Mouse (Mus musculus) lung, postnatal 0 days (tissue): ENCODE measurements around the gene Wasf2.

ENCODE experiments used
- CTCF ChIP-seq: IDR thresholded peaks from 2 replicates; pipeline ENCODE4 v1.5.1; 2016; ENCODE audit warnings: antibody characterized with exemption, mild to moderate bottlenecking
- EP300 ChIP-seq: IDR thresholded peaks from 2 replicates; pipeline ENCODE4 v1.6.1; 2016; ENCODE audit warnings: antibody characterized with exemption, mild to moderate bottlenecking, control low read depth

GRCm38 (mm10) chr4:133136946-133137345, 6.6 kb downstream of the Wasf2 start:
- no peak for TF ChIP-seq CTCF
- no peak for TF ChIP-seq EP300
